Mouse (Mus musculus): ENCODE measurements around the gene Pwp1.
"Not testable (repeated sequence)": the region's sequence is repeated elsewhere in the genome, so short reads cannot be mapped to it uniquely, and the experiment has no call there.

Gene Pwp1

DNA sequence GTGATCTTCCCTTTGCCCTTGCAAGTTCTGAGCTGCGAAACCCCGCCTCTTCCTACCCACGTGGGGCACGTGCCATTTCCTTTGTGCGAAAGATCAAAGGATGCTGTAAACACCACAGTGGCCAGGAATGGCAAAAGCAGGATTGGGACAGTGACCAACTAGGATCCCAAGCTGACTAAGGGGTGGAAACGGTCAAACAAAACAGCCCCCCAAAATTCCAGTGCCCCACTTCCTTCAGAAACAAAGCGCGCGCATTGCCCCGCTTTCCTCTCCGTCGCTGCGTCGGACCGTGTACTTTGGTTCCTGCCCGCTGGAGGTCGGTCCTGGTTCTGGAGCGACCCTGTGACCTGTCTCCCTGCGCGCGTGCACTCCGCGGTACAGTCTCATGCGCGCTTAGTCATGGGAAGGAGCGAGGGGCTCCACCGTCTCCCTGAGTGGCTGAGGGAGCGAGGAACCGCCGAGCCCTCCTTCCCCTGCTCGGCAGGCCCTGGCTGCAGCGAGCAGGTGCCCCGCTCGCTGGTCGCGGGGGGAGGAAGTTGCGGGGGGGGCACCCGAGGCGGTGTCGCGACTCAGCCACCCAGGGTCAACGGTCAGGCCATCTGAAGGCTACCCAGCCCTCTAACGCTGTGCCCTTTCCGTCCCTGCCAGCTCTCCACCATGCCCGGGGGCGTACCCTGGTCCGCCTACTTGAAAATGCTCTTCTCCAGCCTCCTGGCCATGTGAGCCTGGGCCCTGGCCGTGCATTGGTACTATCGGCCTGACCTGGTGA lies at the start of gene Pwp1:
Pwp1 (plus strand) TSS at position 410 of the 769 bp plus-strand sequence.
- not testable (repeated sequence) for DNase-seq (ENCODE audit: low spot score)

DNA sequence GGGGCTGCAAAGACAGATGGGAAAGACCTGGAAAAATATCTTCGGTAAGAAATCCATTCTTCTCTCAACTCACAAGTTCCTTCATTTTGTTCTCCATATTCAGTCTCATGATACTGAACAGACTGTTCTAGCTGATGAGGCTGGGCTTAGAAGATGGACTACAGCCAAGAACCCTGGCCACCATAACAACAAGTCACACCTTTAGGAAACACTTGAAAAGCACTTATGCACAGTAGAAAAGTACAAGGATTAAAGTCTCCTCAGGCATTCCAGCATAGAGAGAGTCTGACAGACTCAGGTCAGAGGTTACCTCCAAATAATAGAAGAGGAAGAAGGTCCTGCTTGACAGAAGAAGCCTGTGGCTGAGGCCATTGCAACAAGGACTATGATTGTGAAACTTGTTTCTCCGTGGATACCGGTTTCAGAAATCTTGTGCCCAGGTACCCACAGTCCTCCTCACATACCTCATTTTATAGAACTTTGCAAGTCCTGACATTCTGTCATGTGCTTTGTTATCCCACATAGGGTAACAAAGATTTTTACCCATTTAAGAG lies 7.1 kb upstream of the Pwp1 start:
- DNase-seq (ENCODE audit: low spot score) = not testable (repeated sequence)

DNA sequence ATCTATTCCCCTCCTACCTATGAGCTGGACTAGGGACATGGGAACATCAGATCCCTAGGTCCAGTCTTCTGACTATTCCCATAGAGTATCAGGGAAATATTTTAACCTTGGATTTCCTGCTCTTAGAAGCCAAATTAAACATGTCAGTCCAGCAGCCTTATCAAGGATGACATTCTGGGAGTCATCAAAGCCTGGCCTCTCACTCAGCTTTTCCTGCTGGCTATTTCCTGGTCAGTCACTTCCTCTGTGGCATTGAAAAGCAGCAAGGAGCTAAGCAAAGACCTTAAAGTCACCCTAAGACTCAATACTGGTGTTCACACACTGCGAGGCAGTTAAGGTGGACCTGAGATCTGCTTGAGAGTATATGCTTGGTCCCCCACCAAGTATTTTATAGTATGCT lies 5.5 kb upstream of the Pwp1 start:
- DNase-seq (ENCODE audit: low spot score) = not testable (repeated sequence)

DNA sequence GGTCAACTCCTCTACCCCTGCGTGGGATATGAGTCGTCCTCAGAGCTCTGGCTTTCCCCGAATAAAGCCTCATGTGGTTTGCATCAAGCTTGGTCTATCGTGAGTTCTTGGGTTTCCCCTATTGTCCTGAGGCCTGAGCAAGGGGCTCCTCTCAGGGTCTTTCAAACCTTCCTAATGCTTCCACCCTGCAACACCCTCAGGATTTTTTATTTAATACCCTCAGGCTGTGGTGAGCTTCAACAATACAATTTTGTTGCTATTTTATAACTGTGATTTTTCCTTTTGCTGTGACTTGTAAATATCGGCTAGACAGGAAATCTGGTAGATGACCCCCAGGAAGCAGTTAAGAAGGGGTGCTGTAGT lies 591 bp upstream of the Pwp1 start:
- not testable (repeated sequence) for DNase-seq (ENCODE audit: low spot score)

DNA sequence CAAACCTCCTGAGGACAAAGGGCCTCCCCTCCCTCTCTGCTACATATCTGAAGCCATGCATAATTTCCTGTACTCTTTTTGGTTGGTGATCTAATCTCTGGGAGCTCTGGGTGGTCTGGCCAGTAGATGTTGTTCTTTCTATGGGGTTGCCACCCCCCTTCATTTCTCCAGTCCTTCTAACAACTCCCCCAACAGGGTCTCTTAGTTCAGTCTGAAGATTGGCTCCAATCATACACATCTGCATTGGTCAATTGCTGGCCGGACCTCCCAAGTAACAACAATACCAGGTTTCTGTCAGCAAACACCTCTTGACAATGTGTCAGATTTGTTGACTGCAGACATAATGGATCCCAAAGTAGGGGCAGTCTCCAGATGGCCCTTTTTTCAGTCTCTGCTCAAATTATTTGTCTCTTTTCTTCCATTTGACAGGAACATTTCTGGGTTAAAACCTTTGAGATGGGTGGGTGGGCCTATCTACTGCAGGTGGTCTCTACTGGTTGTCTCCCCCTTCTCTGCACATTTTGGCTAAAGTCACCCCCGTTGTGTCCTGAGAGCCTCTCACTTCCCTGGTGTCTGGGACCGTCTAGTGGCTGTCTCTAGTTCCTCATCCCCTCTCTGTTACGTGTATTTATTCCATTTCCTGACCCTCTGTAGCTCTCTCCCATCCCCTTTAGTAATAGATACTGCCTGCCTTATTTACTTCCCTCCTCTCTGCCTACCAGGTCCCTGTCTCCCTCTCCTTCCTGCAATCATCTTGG lies 17.0 kb downstream of the Pwp1 start:
- no peak for DNase-seq (ENCODE audit: low spot score)

DNA sequence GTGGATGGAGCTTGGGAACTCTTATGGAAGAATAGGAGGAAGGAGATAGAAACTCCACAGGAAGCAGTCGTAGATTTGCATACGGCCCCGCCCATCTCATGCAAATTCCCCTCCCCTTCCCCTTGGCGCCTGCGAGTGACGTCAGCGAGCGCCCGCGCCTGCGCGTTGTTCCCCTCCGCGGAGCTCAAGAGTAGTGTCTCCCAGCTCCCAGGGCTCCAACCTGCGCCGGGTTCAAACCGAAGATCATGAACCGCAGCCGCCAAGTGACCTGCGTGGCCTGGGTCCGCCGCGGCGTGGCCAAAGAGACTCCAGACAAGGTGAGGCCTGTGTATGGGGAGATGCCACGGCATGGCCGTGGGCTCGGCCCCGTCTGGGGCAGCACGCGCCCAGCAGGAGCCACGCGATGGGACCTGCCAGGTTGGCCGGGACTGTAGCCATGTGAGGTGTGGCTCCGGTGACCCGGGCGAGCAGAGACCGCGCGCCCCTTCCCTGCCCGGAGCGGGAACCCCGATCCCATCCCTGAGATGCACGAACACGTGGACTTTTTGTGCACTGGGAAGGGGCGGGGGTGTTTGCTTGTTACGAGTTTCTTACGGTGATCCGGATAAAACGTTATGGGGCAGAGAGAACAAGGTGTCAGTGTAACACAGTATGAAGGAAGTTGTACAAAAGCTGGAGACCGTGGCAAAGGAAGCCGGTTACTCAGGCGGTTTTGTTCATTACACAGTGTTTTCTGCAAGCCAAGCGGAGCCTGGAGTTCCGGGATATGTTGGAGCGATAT lies 42.6 kb downstream of the Pwp1 start:
- DNase-seq (ENCODE audit: low spot score) = peak; percentile 91

DNA sequence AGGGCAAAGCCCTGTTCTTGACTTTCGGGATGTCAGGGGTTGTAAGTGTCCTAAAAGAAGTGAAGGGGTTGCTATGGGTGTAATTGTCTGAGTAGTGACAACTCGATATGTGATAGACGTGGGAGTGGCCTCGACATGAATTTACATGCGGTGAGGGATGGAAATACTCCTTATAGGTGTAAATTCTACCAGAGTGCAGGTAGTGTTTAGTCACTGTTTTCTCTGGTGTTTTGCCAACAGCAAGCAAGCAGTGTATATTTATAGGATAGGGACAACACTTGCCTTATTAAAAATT lies 43.1 kb downstream of the Pwp1 start:
- DNase-seq (ENCODE audit: low spot score) = no peak

DNA sequence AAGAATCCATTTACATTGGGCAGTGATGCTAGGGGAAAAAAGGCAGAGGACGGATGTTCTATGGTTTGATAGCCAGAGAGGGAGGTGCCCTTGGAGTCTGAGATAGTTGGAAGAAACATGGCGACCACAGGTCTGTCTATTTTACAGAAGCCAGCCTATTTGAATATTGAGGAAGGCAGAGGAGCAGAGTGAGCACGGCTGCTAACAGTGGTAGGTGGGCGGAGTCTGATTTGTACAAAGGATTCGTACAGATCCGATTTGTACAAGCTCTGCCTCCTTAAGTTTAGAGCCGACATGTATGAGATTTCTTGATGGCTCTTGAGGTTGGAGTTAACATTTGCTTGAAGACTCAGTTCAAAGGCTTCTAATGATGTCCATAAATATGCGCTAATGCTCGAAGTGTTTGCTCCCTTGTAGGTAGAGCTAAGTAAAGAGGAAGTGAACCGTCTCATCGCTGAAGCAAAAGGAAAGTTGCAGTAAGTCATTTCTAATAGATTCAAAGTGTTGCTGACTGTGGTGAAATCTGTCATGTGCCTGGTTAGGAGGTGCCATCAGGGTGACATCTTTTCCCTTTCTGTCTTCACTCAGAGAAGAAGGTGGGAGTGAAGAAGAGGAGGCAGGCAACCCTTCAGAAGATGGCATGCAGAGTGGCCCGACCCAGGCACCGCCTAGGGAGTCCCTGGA lies 44.7 kb downstream of the Pwp1 start:
- no peak for DNase-seq (ENCODE audit: low spot score)

DNA sequence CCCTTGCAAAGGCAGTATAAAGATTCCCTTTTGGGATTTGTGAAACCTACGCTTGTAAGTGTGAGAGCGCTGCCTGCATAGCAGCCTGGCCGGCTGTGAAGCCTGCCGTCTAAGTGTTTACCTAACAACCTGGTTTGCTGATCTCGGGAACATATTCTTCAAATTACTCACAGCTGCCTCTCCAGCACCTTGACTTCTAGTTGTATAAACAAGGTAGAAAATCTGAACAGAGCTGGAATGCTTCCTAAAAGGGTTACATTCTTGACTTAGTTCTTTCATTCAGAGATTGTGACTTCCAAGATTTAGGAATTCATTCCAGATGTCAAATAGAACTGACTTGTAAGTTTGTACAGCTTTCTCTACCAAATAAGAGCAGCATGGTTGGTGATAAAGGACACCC lies 46.5 kb downstream of the Pwp1 start:
- DNase-seq (ENCODE audit: low spot score) = no peak

DNA sequence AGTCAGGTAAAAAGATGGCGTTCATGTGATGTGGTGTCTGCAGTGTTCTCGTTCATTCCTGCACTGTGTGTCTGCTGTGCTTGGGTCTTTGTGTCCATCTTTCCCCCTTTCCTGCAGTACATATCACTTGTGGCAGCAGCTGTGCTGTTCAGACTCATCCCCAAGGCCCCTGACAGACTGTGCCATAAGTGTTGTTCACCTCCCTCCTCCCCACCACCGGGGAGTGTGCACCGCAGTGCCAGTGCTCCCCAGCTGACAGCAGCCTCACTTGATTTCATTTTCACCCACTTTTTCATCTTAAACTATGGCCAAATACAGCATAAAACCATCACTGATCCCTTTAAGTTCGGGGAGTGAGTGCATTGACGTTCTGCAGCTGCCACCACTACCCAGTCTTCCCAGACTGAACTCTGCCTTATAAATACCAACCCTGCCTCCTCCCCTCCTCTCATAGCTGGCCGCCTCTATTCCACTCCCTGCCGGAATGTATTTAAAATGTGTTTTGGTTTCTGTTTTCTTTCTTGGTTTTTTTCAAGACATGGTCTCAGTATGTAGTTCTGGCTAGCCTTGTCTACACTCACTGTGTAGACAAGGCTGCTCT lies 50.7 kb downstream of the Pwp1 start:
- DNase-seq (ENCODE audit: low spot score) = no peak

DNA sequence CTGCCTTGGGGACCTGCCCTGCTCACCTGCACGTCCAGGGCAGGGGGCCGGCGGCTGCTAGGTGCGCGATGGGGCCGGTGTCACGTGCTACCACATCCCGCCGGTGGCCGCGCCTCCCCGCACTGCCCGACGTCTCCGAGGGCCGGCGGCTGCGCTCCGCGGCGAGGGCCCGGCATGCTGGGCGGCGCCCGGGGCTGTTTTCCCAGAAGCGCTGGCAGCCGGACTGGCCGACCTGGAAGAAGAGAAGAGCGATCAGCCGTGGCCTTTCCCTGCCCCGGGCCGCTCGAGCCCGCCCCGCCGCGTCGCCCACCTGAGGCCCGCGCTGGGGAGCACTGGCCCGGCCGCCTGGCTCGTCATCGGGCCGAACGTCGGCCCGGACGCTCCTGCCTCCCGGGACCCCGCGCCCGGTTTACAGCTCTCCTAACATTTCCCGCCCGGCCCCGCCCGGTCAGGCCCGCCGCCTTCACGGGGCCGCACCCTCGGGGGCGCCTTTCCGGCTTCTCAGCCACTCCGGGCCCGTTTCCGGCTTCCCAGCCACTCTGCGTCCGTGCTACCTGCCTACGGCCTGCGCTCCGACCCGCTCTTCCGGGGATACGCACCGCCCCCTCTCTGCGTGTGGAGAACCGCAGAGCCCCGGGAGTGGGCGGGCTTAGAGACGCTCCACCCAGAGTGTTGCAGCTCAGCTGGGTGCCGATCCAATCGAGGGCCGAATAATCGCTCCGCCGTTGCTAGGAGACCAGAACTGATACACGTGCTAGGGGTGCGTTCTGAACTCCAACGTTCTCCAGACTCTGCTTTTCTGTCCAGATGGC lies 87.4 kb downstream of the Pwp1 start, which contains the start of gene Prdm4:
Prdm4 (minus strand) TSS at position 645 of the 812 bp plus-strand sequence.
- DNase-seq (ENCODE audit: low spot score) = peak; percentile 85

DNA sequence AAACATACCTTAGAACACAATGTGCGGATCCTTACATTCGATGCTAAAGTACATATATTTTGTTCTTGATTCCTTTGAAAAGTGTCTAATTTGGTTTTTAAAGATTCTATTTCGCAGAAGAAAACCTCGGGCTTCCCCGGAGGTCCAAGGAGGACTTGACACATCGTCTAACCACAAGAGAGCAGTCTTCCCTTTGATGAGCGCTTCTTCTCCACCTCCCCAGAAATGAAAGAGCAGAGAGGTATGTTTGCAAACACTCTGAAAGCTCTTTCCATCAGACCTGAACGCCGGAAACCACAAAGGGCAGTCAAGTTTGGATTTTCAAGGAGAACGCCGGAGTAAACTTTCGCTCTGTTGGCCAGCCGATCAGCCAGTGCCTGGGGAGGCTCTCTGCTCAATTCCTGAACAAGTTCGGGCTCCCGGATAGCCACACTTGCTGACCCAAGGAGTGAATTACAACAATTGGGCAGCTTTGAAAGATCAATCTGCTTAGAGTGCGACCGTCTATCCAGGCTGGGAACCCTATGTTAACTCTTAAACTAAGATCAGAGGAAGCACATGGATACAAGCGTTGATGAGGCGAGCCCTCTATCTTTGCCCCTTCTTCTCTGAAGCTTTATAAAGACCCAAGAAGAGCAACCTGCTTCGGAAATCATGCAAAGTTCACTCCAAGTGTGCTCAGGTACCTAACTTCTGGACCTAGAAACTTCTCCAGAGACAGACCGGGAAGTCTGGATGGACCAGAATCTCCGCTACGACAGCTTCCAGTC lies 98.6 kb downstream of the Pwp1 start, which contains the start of gene Ascl4:
Ascl4 (plus strand) TSS at position 6 of the 770 bp plus-strand sequence.
- DNase-seq (ENCODE audit: low spot score) = peak; percentile 5

DNA sequence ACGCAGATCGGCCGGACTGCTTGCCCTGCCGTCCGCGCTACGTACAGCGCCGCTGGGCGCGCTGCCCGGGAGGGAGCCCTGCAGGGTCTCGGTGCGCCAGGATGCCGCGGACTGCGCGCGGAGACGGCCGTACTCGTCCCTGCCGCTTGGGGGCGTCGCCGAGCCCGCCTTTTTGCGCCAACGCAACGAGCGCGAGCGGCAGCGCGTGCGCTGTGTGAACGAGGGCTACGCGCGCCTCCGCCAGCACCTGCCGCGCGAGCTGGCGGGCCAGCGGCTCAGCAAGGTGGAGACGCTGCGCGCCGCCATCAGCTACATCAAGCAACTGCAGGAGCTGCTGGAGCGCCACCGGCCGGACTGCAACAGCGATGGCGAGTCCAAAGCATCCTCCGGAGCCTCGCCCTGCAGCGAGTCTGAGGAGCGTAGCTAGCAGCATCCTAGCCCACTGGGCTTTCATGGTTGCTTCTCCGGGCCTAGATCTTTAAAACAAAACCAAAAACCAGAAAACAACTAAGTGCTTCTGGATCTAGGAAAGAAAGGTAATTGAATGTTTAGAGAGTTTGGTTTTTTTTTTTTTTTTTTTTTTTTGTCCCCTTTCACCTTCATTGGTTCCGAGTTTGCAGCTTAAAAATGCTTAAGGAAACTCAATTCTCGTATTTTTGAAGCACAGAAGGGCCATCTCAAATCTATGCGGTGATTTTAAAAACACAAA lies 99.4 kb downstream of the Pwp1 start:
- peak; percentile 40 for DNase-seq (ENCODE audit: low spot score)

DNA sequence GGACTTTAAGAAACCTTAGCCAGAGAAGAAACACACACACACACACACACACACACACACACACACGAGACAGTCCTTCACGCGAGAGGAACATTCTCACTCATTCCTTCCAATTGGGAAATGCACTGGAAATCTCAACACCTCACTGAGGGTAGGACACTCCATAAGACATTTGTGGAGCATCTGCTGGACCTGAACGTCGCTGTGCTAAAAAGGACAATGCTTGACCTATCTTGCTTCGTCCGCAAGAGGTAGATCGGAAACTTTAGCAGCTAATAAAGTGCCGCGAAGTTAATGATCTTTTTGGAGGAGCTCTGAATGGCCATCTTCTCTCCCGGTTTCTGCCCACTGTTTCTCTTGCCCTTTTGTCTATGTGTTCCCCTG lies 99.9 kb downstream of the Pwp1 start:
- DNase-seq (ENCODE audit: low spot score) = no peak

DNA sequence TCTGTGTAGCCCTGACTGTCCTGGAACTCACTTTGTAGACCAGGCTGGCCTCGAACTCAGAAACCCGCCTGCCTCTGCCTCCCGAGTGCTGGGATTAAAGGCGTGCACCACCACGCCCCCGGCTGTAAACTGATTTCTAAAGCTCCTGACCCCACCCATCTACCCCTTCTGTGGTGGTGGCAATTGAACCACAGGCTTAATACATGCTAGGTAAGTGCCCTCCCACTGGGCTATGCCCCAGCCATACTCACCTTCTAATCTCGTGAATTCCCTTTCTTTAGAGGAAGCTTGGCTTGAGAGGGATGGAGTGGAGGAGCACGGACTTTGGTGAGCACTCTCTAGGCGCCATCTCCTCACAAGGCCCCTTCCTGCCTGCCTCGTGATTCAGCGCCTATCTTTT lies 100.7 kb downstream of the Pwp1 start:
- no peak for DNase-seq (ENCODE audit: low spot score)

DNA sequence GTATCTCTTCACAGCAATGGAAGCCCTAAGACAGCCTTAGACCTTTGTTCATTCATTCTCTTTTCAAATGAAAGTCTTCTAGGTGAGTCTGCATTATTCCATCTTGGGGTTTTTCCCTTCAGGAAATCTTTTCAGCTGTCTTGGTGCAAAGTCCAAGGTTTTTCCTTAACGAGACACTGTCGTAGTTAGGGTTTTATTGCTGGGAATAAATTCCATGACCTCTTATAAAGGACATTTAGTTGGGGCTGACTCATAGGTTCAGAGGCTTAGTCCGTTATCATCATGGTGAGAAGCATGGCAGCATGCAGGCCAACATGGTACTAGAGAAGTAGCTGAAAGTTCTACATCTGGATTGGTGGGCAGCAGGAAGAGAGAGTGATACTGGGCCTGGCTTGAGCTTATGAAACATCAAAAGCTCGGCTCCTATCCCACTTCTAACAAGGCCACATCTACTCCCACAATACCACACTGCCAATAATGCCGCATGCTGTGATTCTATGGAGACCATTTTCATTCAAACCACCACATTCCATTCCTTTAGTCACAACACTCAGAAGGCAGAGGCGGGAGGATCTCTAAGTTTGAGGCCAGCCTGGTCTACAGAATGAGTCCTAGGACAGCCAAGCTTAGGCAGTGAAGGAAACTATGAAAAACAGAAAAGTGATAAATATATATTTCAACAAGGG lies 107.1 kb downstream of the Pwp1 start:
- no peak for DNase-seq (ENCODE audit: low spot score)

Measured in ovary, postnatal 10 days (tissue).